Mouse (Mus musculus): Measurements from ENCODE around the gene Col7a1.
A peak's percentile ranks its signal among the peaks of the same experiment; 100 is the strongest.

Col7a1 gene

DNA sequence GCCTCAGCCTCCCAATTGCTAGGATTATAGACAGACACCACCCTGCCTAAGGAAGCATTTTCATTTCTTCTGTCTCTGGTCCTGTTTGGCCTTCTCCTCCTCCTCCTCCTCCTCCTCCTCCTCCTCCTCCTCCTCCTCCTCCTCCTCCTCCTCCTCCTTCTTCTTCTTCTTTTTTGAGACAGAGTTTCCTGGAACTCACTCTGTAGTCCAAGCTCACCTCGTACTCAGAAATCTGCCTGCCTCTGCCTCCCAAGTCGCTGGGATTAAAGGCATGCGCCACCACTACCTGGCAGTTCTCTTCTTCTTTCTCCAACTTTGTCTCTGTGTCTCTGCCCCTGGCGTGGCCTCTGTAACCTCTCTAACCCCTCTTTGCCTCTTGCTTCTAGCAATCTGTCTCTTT lies 32.3 kb downstream of the Col7a1 start, which contains the start of gene Ucn2:
Gene Ucn2, plus strand, starts transcription at position 301 of the 400 bp plus-strand sequence.
- no peak for DNase-seq (ENCODE audit: low read depth, low spot score)

DNA sequence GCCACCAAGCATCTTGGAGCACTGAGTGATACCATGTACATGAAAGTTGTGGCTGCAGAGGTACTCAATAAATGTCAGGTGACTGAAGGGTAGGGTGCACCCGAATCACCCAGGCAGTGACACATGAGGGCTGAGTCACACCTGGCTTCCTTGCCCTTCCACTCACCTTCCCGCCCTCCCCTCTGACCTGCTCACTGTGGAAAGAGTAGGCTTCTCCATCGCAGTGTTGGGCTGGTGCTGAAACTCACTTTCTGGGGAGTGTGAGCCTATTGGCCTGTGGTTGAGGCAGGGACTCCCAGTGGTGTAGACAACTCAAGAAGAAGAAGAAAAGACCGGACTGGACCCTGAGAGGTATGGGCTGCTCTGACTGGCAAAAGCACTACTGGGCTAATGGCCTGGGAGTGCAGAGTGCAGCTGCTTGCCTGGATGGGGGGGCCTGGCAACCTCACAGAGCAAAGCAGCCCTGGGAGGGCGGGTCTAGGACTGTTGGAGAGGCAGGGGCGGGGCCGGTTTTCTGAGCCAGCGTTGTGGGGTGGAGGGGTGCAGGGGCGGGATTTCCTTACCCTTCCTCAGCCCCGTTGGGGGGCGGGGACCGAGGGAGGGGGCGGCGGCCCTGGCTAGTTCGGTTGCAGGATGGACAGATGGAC lies 34.4 kb downstream of the Col7a1 start:
- peak; percentile 24 for DNase-seq (ENCODE audit: low read depth, low spot score)

DNA sequence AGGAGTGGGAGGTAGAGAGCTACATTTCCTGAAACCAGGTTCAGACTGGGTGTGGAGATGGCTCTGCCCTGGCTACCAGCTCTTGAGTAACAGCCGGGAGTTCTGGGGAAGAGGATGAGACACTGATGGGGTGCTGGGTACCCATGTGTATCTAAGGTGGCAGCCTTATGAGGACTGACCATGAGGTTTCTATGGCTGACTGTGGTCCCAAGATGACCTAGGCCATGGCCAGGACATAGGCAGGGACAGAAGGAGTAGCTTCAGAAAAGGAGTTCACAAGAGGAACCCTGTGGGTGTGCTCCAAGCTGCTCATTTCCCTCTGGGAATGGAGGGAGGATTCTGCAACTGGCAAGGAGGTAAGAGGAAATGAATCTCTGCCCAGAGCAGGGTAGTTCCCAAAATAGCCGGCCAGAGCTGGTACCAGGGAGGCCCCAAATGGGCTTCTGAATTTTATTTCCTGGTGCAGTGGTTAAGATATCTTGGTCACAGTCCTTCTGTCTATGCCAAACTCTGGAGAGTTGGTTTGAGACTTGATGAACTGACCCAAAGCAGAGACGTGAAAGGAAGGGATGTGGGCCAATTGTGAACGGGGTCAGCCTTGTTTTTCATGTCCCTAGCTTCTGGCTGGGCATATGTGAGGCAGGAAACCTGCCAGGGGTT lies 36.5 kb downstream of the Col7a1 start:
- peak; percentile 42 for DNase-seq (ENCODE audit: low read depth, low spot score)

DNA sequence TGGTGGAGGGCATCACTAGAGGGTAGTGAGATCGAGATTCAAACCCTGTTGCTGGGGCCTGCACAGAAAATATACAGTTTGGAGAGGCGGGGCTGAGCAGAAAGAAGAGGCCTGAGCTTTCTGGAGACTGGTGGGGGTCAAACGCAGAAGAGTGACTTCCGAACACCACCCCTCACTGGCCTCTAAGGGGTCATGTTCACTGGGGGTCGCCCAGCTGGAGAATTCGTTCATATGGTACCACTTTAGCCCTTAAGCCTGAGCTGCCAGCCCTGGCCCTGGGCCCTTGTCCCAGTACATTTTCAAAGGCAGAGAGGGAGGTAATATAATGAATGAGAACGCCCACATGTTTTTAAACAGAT lies 37.1 kb downstream of the Col7a1 start:
- DNase-seq (ENCODE audit: low read depth, low spot score) = peak; percentile 20

DNA sequence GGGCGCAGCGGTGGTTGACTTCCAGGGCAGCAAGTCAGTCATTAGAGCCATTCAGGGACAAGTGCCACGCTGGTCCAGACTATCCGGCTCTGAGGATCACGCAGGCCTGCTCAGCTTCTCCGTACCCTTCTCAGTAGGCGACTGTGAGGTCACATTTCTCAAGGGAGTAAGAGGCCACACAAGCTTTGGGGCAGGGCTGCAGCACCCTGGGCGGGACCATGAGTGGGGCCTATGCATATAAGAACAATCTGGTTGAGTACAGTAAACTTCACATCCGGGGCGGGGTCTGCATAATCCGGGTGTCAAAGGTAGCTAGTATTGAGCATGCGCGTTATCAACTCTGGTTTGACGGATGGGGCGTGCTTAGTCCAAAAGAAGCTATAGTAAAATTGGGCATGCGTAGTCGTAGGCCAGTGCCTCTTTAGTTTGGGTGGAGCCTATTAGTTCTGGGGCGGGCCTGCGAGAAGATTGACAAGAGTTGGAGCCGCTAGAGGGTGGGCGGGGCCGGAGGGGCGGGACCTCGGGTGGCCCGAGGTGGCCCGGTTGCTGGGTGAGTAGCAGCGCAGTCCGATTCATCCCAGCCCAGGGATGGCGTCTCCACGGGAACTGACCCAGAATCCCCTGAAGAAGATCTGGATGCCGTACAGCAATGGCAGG lies 38.2 kb downstream of the Col7a1 start, which contains the start of gene Pfkfb4:
Gene Pfkfb4, plus strand, starts transcription at position 351 of the 657 bp plus-strand sequence.
- DNase-seq (ENCODE audit: low read depth, low spot score) = peak; percentile 100

DNA sequence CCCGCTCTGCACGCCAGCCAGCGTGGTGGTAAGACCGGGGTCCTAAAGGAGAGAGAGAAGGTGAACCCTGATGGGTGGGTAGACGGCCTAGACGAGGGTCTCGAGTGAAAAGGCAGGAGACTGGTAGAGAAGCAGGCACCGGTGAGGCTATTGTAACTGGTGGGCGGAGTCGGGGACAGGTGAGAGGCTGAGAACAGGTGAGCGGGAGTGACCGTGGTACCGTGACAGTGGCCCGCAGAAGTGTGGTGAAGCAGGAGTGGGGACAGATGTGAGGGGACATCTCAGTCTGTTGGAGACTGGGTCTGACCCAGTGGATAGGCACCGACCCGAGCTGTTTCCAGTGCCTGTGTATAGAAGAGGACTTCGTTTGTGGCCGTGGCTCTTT lies 38.7 kb downstream of the Col7a1 start:
- no peak for DNase-seq (ENCODE audit: low read depth, low spot score)

DNA sequence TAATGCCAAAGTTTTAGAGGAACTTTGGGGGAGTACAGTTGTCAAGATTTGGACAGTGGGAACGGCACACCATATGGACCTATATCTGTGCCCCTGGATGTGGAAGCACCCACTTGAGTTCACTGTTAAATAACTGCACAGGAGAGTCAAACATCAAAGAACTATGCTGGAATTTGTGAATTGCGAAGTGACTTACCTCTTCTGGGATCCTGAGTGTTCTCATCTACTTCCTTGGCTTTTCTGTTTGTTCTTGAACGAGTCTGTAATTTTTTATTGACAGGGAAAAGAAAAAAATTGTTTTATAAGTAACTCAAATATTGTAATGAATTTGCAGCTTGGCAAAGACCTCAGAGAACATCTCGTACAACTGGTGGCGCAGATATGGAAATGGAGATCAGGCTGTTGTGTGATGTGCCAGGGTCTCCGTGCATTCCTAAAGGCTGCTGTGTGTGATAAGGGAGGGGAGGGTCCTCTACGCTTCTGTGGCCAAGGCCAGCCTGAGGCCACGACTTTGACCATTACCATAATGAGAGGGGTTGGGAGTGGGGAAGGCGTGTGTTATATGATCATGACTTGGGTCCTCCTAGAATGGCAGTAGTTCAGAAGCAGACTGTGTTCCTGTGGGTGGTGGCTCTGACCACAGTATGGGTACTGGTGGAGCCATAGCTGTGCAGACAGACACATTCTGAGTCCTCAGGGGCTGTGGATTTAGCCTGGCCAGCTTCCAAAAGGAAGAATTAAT lies 39.4 kb downstream of the Col7a1 start:
- DNase-seq (ENCODE audit: low read depth, low spot score) = no peak

DNA sequence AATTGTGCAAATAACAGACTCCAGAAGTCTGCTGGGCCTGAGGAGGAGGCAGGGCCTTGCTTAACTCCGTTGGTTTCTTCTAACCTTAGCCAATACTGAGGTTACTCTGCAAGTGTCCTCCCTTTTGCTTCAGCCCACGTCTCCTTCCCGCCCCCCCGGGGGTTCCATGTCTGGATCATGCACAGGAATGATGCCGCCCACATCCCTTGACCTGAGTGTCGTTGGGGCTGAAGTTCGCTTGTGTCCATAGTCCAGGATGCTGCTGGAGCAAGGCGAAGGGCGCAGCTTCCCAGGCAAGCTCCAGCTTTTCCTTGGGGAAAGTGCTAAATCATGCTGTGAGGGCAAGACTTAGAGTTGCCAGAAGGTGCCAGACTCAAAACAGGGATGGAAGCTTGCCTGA lies 43.0 kb downstream of the Col7a1 start:
- no peak for DNase-seq (ENCODE audit: low read depth, low spot score)

DNA sequence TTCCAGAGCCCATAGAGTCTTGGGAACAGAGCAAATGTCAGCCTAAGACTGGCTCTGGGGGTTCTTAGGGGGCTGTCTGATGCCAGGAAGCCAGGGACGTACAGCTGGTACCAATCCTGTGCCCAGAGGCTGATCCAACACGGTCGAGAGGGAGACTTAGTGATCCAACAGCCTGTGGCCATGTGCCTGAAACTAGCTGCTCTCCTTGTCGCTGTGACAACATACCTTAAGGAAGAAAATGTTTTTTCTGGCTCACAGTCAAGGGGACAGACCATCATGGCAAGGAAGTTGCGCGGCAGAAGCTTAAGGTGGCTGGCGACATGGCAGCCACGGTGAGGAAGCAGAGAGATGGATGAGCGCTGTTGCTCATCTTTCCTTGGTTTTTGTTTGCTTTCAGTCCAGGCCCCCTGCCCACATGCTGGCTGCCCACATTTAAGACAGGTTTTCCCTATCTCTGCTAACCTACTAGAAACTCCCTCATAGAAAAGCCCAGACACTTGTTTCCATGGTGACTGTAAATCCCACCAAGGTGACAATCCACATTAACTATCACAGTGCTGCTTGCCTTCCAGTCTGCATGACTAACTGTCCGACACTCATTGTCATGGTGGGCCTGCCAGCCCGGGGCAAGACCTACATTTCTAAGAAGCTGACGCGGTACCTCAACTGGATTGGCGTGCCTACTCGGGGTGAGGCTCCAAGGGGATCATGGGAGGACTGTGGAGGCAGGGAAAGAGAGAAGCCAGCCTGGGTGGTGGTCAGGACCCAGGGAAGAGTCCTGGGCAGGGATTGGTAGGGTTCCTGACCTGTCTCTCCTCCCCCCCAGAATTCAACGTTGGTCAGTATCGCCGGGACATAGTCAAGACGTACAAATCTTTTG lies 45.1 kb downstream of the Col7a1 start:
- no peak for DNase-seq (ENCODE audit: low read depth, low spot score)

DNA sequence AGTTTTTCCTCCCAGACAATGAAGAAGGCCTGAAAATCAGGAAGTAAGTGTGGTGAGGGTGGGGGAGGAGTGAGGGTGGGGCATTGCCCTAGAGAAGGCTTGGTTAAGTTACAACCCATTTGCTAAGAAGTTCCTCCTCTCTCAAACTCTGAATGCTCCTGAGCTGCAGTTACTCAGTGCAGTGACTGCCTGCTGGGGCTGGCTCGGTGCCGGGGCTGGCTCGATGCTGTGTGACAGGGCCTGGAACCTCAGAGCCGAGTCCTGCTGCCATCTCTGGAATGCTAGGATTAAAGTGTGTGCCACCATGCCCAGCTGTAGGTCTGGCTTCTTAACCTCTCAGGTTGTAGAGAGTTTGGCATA lies 45.8 kb downstream of the Col7a1 start:
- no peak for DNase-seq (ENCODE audit: low read depth, low spot score)

DNA sequence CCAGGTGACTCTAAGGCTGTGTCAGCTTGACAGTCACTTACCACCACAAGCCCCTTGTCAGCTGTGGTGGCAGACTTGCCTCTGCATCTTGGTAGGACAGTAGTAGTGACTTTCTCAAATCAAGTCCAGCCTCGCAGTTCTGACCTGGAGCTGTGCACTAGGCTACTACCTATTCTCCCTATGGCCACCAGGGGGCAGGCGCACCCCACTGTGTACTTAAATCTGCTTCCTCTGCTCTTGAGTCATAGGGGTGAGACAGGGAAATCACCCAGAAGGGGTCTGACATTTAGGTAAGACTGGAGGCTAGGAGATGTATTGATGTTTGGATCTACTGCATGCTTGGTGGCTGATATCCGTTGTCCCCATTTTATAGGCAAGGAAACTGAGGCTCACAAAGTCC lies 47.3 kb downstream of the Col7a1 start:
- DNase-seq (ENCODE audit: low read depth, low spot score) = peak; percentile 88

DNA sequence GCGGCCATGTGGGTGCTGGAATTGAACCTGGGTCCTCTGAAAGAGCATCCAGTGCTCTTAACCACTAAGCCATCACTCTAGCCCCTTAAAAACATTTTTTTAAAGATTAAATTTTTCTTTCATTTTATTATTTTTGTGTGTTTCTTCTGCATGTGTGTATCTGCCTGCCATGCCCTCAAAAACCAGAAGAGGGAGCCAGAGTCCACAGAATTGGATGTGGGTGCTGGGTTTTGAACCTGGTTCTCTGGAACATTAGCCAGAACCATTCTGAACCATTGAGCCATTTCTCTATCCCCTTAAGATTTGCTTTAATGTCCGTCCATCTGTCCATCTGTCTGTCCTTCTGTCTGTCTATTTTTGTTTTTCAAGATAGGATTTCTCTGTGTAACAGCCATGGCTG lies 49.8 kb downstream of the Col7a1 start:
- DNase-seq (ENCODE audit: low read depth, low spot score) = peak; percentile 73

DNA sequence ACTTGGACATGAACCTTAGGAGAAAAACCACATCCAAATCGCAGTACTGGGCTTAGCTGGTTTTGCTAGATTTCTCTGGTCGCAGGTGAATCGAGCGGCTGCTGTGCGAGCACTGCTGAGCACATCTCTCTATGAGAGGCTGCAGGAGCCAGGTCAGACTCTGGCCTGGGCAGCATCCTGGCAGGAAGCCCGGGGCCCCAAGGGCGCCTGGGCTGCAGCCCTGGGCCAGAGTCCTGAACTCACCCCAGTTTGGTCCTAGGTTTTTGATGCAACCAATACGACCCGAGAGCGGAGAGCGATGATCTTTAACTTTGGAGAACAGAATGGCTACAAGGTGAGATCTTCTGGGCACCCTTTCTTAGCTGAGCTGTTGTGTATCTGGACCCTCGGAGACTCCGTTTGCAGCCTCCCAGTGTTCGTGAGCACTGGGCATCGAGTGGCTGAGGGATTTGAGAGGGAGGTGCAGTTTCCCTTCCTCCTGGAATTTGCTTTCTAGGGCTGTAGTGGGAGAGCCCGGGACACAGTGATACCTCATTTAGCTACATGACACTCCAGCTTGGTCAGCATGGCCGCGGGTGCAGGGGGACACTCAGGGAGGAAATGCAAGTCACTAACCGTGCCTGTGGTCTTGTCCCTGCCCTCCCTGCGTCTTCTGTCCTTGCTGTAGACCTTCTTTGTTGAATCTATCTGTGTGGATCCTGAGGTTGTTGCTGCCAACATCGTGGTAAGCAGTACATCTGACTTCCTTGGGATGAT lies 53.8 kb downstream of the Col7a1 start:
- DNase-seq (ENCODE audit: low read depth, low spot score) = no peak

DNA sequence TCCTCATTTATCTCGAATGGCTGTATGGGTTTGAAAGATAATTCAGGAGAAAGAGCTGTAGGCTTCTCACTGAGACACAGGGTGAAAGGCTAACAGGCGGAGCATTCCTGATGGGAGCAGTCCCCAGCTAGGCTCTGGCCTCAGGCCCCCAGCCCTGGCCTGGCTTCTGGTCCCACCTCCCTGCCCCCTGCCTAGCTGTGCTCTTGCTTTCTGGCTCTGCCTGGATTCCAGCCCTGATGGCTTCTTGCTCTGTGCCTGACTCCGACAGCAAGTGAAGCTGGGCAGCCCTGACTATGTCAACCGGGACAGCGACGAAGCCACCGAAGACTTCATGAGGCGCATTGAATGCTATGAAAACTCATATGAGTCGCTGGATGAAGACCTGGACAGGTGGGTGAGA lies 54.7 kb downstream of the Col7a1 start:
- DNase-seq (ENCODE audit: low read depth, low spot score) = no peak

DNA sequence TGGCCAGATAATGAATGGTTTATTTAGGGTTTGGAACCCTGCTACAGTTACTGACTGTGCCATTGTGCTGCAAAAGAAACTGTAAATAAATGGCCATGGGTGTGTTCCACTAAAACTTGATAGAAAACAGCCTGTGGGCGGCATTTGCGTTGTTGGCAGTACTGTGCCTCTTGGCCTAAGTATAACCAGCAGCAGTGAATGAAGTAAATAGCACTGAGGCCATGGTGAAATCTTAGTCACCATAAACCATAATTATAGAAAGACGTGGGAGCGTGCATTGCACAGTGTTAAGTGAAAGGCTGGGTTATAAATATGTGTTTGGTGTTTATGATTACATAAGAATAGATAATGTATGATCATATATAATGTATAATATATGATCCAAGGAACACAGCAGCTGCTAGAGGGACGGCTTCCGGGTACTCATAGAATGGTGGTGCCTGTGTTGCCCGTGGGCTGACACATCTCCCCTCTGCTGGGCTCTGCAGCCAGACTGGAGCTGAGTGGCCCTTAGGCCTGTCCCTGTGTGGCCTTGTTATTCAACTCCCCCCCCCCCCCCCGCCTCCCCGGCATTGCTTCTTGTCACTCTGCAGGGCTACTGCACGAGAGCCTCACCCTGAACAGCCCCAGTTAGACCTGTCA lies 55.7 kb downstream of the Col7a1 start:
- DNase-seq (ENCODE audit: low read depth, low spot score) = no peak

DNA sequence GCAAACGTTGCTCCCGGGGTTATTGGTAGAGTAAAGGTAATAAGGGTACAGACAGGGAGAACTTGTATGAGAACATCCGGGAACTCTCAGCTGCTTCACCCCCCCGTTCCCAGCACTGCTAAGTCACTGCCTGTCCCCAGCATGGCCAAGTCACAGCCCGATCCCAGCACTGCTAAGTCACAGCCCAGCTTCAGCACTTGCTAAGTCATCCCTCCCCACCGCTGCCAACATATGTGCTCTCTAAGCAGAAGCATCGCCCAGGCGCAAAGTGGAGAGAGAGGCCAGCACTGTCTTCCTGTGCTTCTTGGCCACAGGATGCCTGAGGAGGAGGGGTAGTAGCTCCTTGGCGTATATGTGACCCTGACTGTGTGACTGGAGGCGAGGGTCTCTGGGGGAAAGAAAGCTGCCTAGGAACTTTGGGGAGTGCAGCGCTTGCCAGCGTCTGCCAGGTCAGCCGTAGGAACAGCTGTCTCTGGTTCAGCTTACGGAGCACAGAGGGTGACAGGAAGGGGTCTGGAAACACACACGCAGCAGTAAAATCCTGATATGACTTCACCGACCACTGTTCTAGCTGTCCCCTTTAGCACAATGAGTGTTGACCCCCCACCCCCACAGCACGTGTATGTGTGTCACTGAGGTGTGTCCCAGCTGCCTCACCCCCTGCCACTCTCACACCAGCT lies 56.4 kb downstream of the Col7a1 start:
- no peak for DNase-seq (ENCODE audit: low read depth, low spot score)

DNA sequence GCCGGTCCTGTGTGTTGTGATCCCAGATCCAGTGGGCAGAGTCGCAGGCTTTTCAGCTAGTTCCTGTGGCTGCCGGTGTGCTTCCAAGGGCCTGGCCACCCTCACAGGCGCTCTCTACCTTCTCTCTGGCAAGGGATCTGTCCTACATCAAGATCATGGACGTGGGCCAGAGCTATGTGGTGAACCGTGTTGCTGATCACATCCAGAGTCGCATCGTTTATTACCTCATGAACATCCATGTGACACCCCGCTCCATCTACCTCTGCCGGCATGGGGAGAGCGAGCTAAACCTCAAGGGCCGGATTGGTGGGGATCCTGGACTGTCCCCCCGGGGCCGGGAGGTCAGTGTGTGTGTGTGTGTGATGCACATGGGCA lies 56.9 kb downstream of the Col7a1 start:
- no peak for DNase-seq (ENCODE audit: low read depth, low spot score)

DNA sequence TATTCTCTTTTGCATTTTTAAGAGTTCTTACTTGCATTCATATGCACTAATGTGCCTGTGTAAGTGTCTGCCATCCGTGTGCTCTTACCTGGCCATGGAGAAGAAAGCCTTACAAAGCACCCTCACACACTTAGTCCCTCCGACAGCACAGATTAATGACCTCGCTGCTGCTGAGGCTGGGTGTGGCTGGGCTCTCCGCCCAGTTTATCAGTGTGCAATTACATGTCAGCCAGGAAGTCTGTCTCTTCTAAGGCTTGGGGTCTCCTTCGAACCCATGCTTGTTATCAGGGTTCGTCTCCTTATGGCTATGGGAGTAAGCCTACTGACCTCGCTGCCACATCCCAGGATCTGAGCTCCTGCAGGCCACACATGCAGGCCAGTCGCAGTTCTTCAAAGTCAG lies 62.0 kb downstream of the Col7a1 start:
- DNase-seq (ENCODE audit: low read depth, low spot score) = no peak

DNA sequence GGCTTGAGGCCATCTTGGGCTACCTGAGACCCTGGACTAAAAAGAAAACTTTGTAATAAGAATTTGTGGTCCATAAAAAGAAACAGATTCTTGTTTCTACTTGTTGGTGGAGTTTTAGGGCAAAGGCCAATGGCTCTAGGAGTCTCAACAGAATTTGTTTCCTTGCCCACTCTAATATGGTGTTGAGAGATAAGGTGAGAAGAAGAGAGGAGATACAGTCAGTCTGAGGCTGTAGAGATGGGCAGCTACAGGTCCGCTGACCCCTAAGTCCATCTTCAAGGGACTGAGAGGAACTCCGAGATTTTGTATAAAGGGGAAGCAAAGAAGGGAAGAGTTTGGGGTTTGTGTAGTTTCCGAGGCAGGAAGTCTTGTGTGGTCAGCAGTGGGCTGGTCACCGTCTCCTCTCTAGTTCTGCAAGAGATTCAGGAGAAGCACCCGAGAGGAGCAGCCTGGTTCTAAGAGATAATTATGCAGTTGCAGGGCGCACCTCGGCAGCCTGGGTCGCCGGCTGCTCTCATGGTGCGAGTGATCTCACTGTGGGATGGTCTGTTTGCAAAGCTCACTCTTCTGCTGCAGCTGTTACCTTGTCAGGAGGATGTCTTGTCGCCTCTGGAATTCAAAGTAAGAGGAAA lies 63.7 kb downstream of the Col7a1 start:
- DNase-seq (ENCODE audit: low read depth, low spot score) = no peak

Measured in 3T3-L1 (cell line).